Mouse (Mus musculus): Measurements from ENCODE around the gene Timm13. TPM values are rescaled to one million over a fixed set of nuclear protein-coding genes. Genes with fewer than 3 reads are reported as not detected.

Gene Timm13
- polyA plus RNA-seq, 1 experiment from 2014 or later: 309 TPM

- no peak for ATAC-seq (ENCODE audit: insufficient read depth, low FRiP score)
- Histone ChIP-seq H3K36me3 (ENCODE audit: control insufficient read depth, insufficient read depth, low read length) (no peaks in the 10 kb centered on the region), H3K27me3 (ENCODE audit: control insufficient read depth, insufficient read depth, low read length) (no peaks in the 10 kb centered on the region), H3K9ac (ENCODE audit: low read length) (peak overlapping the region; percentile 39; the same call in 1 of the 2 replicates), H3K27ac (ENCODE audit: low read length) (no peak overlapping the region), H3K4me1 (ENCODE audit: control insufficient read depth, insufficient read depth, low read length) (peaks cover 17% of the 10 kb centered on the region), H3K4me3 (replicated peaks; ENCODE audit: low read length) (no peak overlapping the region), H3K9me3 (replicated peaks; ENCODE audit: control insufficient read depth, low read length) (no peaks in the 10 kb centered on the region), H3K4me2 (ENCODE audit: low read depth, low read length) (no peak overlapping the region)
- 78% methylated on average over 5 of the region's 5 CpGs for WGBS
Measured at GRCm38 (mm10) chr10:80914253-80914656, 13.5 kb upstream of the Timm13 start.

GRCm38 (mm10) chr10:80913364-80914011 is 12.7 kb upstream of the Timm13 start:
- Histone ChIP-seq H3K27ac (ENCODE audit: low read length) (no peak overlapping the region), H3K9ac (ENCODE audit: low read length) (no peak overlapping the region), H3K9me3 (replicated peaks; ENCODE audit: control insufficient read depth, low read length) (no peaks in the 10 kb centered on the region), H3K36me3 (ENCODE audit: control insufficient read depth, insufficient read depth, low read length) (no peaks in the 10 kb centered on the region), H3K4me3 (replicated peaks; ENCODE audit: low read length) (no peak overlapping the region), H3K4me1 (ENCODE audit: control insufficient read depth, insufficient read depth, low read length) (peaks cover 17% of the 10 kb centered on the region), H3K4me2 (ENCODE audit: low read depth, low read length) (no peak overlapping the region), H3K27me3 (ENCODE audit: control insufficient read depth, insufficient read depth, low read length) (no peaks in the 10 kb centered on the region)
- WGBS: 86% methylated on average over 7 of the region's 8 CpGs
- ATAC-seq (ENCODE audit: insufficient read depth, low FRiP score): no peak

DNA sequence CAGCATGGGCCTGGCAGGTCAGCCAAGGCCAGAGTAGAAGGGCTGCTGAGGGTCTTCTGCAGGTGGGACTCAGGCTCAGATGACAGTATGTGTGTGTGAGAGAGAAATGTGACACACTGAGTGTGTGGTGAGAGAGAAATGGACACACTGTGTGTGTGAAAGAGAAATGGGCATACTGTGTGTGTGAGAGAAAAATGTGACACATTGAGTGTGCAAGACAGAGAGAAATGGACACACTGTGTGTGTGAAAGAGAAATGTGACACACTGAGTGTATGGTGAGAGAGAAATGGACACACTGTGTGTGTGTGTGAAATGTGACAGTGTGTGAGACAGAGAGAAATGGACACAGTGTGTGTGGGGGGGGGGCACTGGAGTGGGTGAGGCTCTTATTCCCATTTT is 11.1 kb upstream of the Timm13 start:
- Histone ChIP-seq H3K9ac (ENCODE audit: low read length) (no peak overlapping the region), H3K9me3 (replicated peaks; ENCODE audit: control insufficient read depth, low read length) (no peaks in the 10 kb centered on the region), H3K27ac (ENCODE audit: low read length) (no peak overlapping the region), H3K27me3 (ENCODE audit: control insufficient read depth, insufficient read depth, low read length) (no peaks in the 10 kb centered on the region), H3K36me3 (ENCODE audit: control insufficient read depth, insufficient read depth, low read length) (no peaks in the 10 kb centered on the region), H3K4me3 (replicated peaks; ENCODE audit: low read length) (no peak overlapping the region), H3K4me1 (ENCODE audit: control insufficient read depth, insufficient read depth, low read length) (peaks cover 12% of the 10 kb centered on the region), H3K4me2 (ENCODE audit: low read depth, low read length) (no peak overlapping the region)
- ATAC-seq (ENCODE audit: insufficient read depth, low FRiP score): no peak

- Histone ChIP-seq H3K4me3 (replicated peaks; ENCODE audit: low read length) (no peak overlapping the region), H3K27me3 (ENCODE audit: control insufficient read depth, insufficient read depth, low read length) (no peaks in the 10 kb centered on the region), H3K27ac (ENCODE audit: low read length) (no peak overlapping the region), H3K36me3 (ENCODE audit: control insufficient read depth, insufficient read depth, low read length) (no peaks in the 10 kb centered on the region), H3K4me2 (ENCODE audit: low read depth, low read length) (no peak overlapping the region), H3K9ac (ENCODE audit: low read length) (no peak overlapping the region), H3K9me3 (replicated peaks; ENCODE audit: control insufficient read depth, low read length) (no peaks in the 10 kb centered on the region), H3K4me1 (ENCODE audit: control insufficient read depth, insufficient read depth, low read length) (peaks cover 9% of the 10 kb centered on the region)
- no peak for ATAC-seq (ENCODE audit: insufficient read depth, low FRiP score)
- WGBS: 95% methylated on average over 4 of the region's 4 CpGs
Measured at GRCm38 (mm10) chr10:80911354-80911753, 10.6 kb upstream of the Timm13 start.

GRCm38 (mm10) chr10:80909375-80910162 is 8.8 kb upstream of the Timm13 start:
- H3K36me3 ChIP-seq (ENCODE audit: control insufficient read depth, insufficient read depth, low read length): no peaks in the 10 kb centered on the region; the same call in 1 of the 2 replicates
- peaks cover 7% of the 10 kb centered on the region; the same call in 1 of the 2 replicates for H3K4me1 ChIP-seq (ENCODE audit: control insufficient read depth, insufficient read depth, low read length)
- 93% methylated on average over 22 of the region's 22 CpGs for WGBS

GRCm38 (mm10) chr10:80904709-80905108 is 3.9 kb upstream of the Timm13 start:
- no peaks in the 10 kb centered on the region for H3K27me3 ChIP-seq (ENCODE audit: control insufficient read depth, insufficient read depth, low read length)
- no peak for ATAC-seq (ENCODE audit: insufficient read depth, low FRiP score)
- H3K36me3 ChIP-seq (ENCODE audit: control insufficient read depth, insufficient read depth, low read length): peaks cover 2% of the 10 kb centered on the region
- peaks cover 8% of the 10 kb centered on the region for H3K4me1 ChIP-seq (ENCODE audit: control insufficient read depth, insufficient read depth, low read length)
- no peak overlapping the region for H3K27ac ChIP-seq (ENCODE audit: low read length)
- H3K4me2 ChIP-seq (ENCODE audit: low read depth, low read length): no peak overlapping the region
- WGBS: 86% methylated on average over 11 of the region's 11 CpGs
- no peak overlapping the region for H3K4me3 ChIP-seq (replicated peaks; ENCODE audit: low read length)
- no peak overlapping the region for H3K9ac ChIP-seq (ENCODE audit: low read length)
- H3K9me3 ChIP-seq (replicated peaks; ENCODE audit: control insufficient read depth, low read length): no peaks in the 10 kb centered on the region

More at GRCm38 (mm10) chr10:80909375-80910162, 8.8 kb upstream of the Timm13 start:
- no peak overlapping the region for H3K9ac ChIP-seq (ENCODE audit: low read length)
- H3K4me2 ChIP-seq (ENCODE audit: low read depth, low read length): no peak overlapping the region
- H3K4me3 ChIP-seq (replicated peaks; ENCODE audit: low read length): no peak overlapping the region
- no peaks in the 10 kb centered on the region for H3K27me3 ChIP-seq (ENCODE audit: control insufficient read depth, insufficient read depth, low read length)
- H3K27ac ChIP-seq (ENCODE audit: low read length): no peak overlapping the region
- H3K9me3 ChIP-seq (replicated peaks; ENCODE audit: control insufficient read depth, low read length): no peaks in the 10 kb centered on the region
- no peak for ATAC-seq (ENCODE audit: insufficient read depth, low FRiP score)

- peaks cover 2% of the 10 kb centered on the region for H3K36me3 ChIP-seq (ENCODE audit: control insufficient read depth, insufficient read depth, low read length)
Measured at GRCm38 (mm10) chr10:80904004-80904693, 3.4 kb upstream of the Timm13 start.

DNA sequence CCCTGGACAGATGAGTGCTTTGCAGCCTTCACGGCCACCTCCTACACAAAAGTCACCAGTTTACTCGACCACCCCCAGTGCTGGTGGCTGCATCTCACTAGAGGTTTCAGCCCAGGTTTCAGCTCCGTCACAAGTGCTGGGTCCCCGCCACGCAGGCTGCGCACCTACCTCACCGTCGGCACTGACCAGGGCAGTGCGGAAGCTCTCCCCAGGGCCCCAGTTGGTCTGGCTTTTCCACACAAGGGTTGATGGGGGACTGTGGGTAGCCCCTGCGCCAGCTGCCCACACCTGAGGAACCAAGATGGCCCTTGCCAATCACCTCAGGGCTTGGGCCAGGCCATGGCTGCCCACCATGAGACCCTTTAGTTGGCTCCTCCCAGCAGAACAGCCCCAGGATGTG is 2.5 kb upstream of the Timm13 start:
- Histone ChIP-seq H3K9me3 (replicated peaks; ENCODE audit: control insufficient read depth, low read length) (no peaks in the 10 kb centered on the region), H3K4me1 (ENCODE audit: control insufficient read depth, insufficient read depth, low read length) (peaks cover 17% of the 10 kb centered on the region), H3K4me2 (ENCODE audit: low read depth, low read length) (no peak overlapping the region), H3K4me3 (replicated peaks; ENCODE audit: low read length) (no peak overlapping the region), H3K36me3 (ENCODE audit: control insufficient read depth, insufficient read depth, low read length) (peaks cover 2% of the 10 kb centered on the region), H3K27ac (ENCODE audit: low read length) (no peak overlapping the region), H3K9ac (ENCODE audit: low read length) (no peak overlapping the region), H3K27me3 (ENCODE audit: control insufficient read depth, insufficient read depth, low read length) (no peaks in the 10 kb centered on the region)
- ATAC-seq (ENCODE audit: insufficient read depth, low FRiP score): no peak
- WGBS: 91% methylated on average over 10 of the region's 10 CpGs

More at GRCm38 (mm10) chr10:80904004-80904693, 3.4 kb upstream of the Timm13 start:
- 83% methylated on average over 28 of the region's 28 CpGs for WGBS
- no peaks in the 10 kb centered on the region for H3K9me3 ChIP-seq (replicated peaks; ENCODE audit: control insufficient read depth, low read length)
- no peak overlapping the region for H3K9ac ChIP-seq (ENCODE audit: low read length)
- H3K4me2 ChIP-seq (ENCODE audit: low read depth, low read length): no peak overlapping the region
- no peak for ATAC-seq (ENCODE audit: insufficient read depth, low FRiP score)
- H3K4me3 ChIP-seq (replicated peaks; ENCODE audit: low read length): no peak overlapping the region
- no peak overlapping the region for H3K27ac ChIP-seq (ENCODE audit: low read length)
- H3K27me3 ChIP-seq (ENCODE audit: control insufficient read depth, insufficient read depth, low read length): no peaks in the 10 kb centered on the region
- peaks cover 13% of the 10 kb centered on the region for H3K4me1 ChIP-seq (ENCODE audit: control insufficient read depth, insufficient read depth, low read length)

All from stomach, embryonic 16.5 days (tissue).